Mouse (Mus musculus) liver, embryonic 16.5 days (tissue): Measurements from ENCODE around the gene Hspa1a. TPM values are rescaled to one million over a fixed set of nuclear protein-coding genes. Genes with fewer than 3 reads are reported as not detected.

ENCODE experiments used
- ATAC-seq: fragments of 200-750 bp; cut with Nextera tagmentation; 2 replicates; pipeline ENCODE4 v1.8.0; 2017; ENCODE audit warnings: low read depth, mild to moderate bottlenecking, moderate number of reproducible peaks, moderate library complexity
- H3K27ac ChIP-seq: fragments of 300-500 bp; sonication (generic); 2 replicates; pipeline ENCODE4 v1.5.1; 2014; ENCODE audit warnings: mild to moderate bottlenecking, low read length
- H3K27me3 ChIP-seq: fragments of 300-500 bp; sonication (generic); 2 replicates; pipeline ENCODE4 v1.6.1; 2014; ENCODE audit warnings: low read depth, low read length, mixed read lengths; ENCODE audit not compliant: control insufficient read depth, insufficient read depth
- H3K36me3 ChIP-seq: fragments of 300-500 bp; sonication (generic); 2 replicates; pipeline ENCODE4 v1.6.1; 2014; ENCODE audit warnings: mild to moderate bottlenecking; ENCODE audit not compliant: control insufficient read depth, insufficient read depth
- H3K4me1 ChIP-seq: fragments of 300-500 bp; sonication (generic); 2 replicates; pipeline ENCODE4 v1.6.1; 2014; ENCODE audit warnings: low read depth, low read length, mixed read lengths; ENCODE audit not compliant: control insufficient read depth
- H3K4me2 ChIP-seq: fragments of 300-500 bp; sonication (generic); 2 replicates; pipeline ENCODE4 v1.6.1; 2014; ENCODE audit warnings: low read depth, low read length, mixed read lengths
- H3K4me3 ChIP-seq: fragments of 300-500 bp; sonication (generic); 2 replicates; pipeline ENCODE4 v1.5.1; 2014; ENCODE audit warnings: low read depth, mild to moderate bottlenecking, low read length
- H3K9ac ChIP-seq: fragments of 300-500 bp; sonication (generic); 2 replicates; pipeline ENCODE4 v1.6.1; 2014; ENCODE audit warnings: low read depth, low read length
- H3K9me3 ChIP-seq: fragments of 300-500 bp; sonication (generic); replicated peaks from 2 replicates; pipeline ENCODE4 v1.6.1; 2016; ENCODE audit warnings: low read length; ENCODE audit not compliant: control insufficient read depth
- WGBS: fragments of 180-500 bp; shearing (Covaris S2); extraction: QIAGEN DNeasy Blood & Tissue Kit; methylation state at CpG from one replicate; pipeline ENCODE4 v1.1.7; 2014; ENCODE audit not compliant: insufficient replicate concordance; 5-methylcytosine and 5-hydroxymethylcytosine counted together
- polyA plus RNA-seq: library from polyadenylated mRNA; unstranded; fragments of >200 nt; fragmentation: Nextera tagmentation; extraction: Ambion mirVana; gene quantifications from 2 replicates; pipeline ENCODE4 v1.2.1, GENCODE M21; 2015

The Hspa1a gene
- polyA plus RNA-seq, 1 experiment from 2014 or later = 0.87 TPM

DNA sequence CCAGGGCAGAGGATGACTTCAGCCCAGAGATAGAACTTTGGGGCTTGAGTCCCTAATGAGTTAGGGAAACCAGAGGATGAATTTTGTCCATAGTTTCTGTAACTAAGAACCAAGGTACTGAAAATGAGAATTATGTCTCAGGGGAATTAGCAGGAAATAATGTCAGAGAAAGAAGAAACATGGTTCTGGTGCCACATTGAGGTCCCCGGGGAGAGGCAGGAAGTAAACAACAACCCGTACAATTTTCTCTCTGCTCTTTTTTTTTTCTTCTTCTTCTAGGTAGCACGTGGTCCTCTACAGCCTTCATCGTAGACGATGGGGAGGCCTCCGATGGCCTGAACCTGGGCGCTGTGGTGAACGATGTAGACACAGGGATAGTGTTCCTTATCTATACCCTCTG, 39.7 kb downstream of the Hspa1a start:
- no peaks in the 10 kb centered on the region for H3K27me3 ChIP-seq
- H3K27ac ChIP-seq = no peak overlapping the region
- H3K4me1 ChIP-seq = peaks cover 13% of the 10 kb centered on the region
- WGBS = 62% methylated on average over 8 of the region's 8 CpGs
- H3K9ac ChIP-seq = no peak overlapping the region
- ATAC-seq = no peak
- H3K36me3 ChIP-seq = no peaks in the 10 kb centered on the region
- no peaks in the 10 kb centered on the region for H3K9me3 ChIP-seq
- H3K4me2 ChIP-seq = peak overlapping the region; percentile 91
- peak overlapping the region; percentile 74 for H3K4me3 ChIP-seq

DNA sequence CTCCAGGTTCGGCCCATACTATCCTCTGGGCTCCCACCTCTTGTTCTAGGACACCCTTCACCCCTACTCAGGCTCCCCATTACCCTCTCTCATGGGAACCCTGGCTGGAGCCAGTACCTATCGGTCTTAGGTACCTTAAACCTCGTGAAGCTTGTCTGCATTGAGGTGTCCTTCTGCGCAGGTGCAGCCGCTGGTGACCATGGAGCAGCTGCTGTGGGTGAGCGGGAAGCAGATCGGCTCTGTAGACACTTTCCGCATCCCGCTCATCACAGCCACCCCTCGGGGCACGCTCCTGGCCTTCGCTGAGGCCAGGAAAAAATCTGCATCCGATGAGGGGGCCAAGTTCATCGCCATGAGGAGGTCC, 40.2 kb downstream of the Hspa1a start:
- peaks cover 13% of the 10 kb centered on the region for H3K4me1 ChIP-seq
- no peaks in the 10 kb centered on the region for H3K27me3 ChIP-seq
- no peak for ATAC-seq
- no peaks in the 10 kb centered on the region for H3K36me3 ChIP-seq
- H3K9me3 ChIP-seq = no peaks in the 10 kb centered on the region
- H3K27ac ChIP-seq = peak overlapping the region; percentile 39; the same call in 1 of the 2 replicates
- peak overlapping the region; percentile 74 for H3K4me3 ChIP-seq
- 10% methylated on average over 14 of the region's 14 CpGs for WGBS
- peak overlapping the region; percentile 72 for H3K9ac ChIP-seq
- H3K4me2 ChIP-seq = peak overlapping the region; percentile 91

DNA sequence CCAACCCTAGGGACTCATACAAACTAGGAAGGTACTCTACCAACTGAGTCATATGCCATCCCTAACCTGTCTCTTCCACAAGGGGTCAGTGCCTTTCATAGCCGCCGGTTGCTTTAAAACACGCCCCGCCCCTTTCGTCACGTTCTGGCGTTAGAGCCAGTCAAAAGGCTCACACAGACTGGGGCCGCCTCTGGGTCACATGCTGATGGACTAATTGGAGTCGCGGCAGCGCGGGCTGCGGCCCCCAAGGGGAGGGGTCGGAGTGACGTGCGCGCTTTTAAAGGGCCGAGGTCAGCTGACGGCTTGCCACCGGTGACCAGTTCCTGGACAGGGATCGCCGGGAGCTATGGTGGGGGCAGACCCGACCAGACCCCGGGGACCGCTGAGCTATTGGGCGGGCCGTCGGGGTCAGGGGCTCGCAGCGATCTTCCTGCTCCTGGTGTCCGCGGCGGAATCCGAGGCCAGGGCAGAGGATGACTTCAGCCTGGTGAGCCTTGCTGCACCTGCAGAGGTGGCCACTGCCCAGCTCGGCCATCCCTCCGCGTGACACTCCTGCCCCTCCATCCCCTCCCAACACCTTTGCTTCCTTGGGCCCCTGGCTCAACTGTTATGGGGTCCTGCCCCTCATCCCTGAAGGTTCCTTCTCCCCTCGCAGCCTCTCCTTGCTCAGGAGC, 40.8 kb downstream of the Hspa1a start, which contains the start of gene Neu1:
Gene Neu1, plus strand, starts transcription at position 193 of the 674 bp plus-strand sequence.
- H3K36me3 ChIP-seq = no peaks in the 10 kb centered on the region
- WGBS = under 1% methylated on average over 38 of the region's 38 CpGs
- peak; percentile 95 for ATAC-seq
- H3K4me1 ChIP-seq = peaks cover 13% of the 10 kb centered on the region
- H3K9ac ChIP-seq = peak within 1 kb of the TSS; percentile 72
- peak within 1 kb of the TSS; percentile 74 for H3K4me3 ChIP-seq
- no peaks in the 10 kb centered on the region for H3K9me3 ChIP-seq
- no peaks in the 10 kb centered on the region for H3K27me3 ChIP-seq
- H3K27ac ChIP-seq = peak within 1 kb of the TSS; percentile 39; the same call in 1 of the 2 replicates
- H3K4me2 ChIP-seq = peak within 1 kb of the TSS; percentile 91

DNA sequence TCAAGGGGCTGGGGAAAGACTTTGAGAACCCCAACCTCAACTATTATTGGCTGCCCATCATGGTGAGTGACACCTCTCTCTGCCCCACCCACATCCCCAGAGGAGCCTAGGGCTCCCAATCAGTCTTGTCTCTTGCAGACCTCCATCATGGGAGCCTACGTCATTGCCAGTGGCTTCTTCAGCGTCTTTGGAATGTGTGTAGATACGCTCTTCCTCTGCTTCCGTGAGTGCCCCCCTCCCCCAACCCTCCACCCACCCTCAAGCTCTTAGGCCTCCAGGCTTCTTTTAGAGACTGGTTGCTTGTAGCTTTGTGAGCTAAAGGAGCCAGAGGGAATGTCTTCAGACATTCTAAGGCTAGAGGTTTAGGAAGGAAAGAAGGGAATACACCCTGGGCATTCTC, 43.1 kb downstream of the Hspa1a start:
- H3K4me1 ChIP-seq = peaks cover 13% of the 10 kb centered on the region
- H3K4me2 ChIP-seq = no peak overlapping the region
- H3K27ac ChIP-seq = no peak overlapping the region
- ATAC-seq = no peak
- no peaks in the 10 kb centered on the region for H3K36me3 ChIP-seq
- H3K9me3 ChIP-seq = no peaks in the 10 kb centered on the region
- H3K9ac ChIP-seq = no peak overlapping the region
- 68% methylated on average over 4 of the region's 4 CpGs for WGBS
- no peaks in the 10 kb centered on the region for H3K27me3 ChIP-seq
- no peak overlapping the region for H3K4me3 ChIP-seq

DNA sequence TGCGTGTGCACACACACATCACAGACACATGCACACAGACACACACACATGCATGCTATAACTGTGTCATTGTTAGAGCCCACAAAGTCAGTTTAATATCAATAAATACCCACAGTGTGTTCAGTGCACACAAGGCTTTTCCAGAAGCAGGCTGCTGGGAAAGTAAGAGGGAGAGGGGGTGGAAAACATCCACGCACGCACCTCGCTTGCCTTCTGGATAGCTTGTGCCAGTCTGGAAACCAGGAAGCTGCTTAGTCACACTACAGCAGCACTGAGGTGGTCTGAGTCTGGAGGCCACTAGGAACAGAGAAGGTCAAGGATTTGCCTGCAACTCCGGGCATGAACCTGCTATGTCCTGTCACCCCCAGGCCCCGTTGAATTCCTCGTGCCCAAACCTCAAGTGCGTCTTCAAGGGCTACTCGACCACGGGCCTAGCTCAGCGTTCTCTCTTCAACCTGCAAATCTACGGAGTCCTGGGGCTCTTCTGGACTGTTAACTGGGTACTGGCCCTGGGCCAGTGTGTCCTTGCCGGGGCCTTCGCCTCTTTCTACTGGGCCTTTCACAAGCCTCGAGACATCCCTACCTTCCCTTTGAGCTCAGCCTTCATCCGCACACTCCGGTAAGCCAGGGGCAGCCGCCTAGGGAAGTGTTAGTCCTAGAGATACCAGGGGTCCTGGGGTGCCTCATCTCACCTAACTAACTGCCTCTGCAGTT, 44.5 kb downstream of the Hspa1a start:
- no peak overlapping the region for H3K4me2 ChIP-seq
- no peaks in the 10 kb centered on the region for H3K36me3 ChIP-seq
- no peak overlapping the region for H3K4me3 ChIP-seq
- H3K9me3 ChIP-seq = no peaks in the 10 kb centered on the region
- no peaks in the 10 kb centered on the region for H3K27me3 ChIP-seq
- no peak overlapping the region for H3K9ac ChIP-seq
- H3K27ac ChIP-seq = no peak overlapping the region
- no peak for ATAC-seq
- H3K4me1 ChIP-seq = peaks cover 13% of the 10 kb centered on the region
- 79% methylated on average over 18 of the region's 18 CpGs for WGBS

DNA sequence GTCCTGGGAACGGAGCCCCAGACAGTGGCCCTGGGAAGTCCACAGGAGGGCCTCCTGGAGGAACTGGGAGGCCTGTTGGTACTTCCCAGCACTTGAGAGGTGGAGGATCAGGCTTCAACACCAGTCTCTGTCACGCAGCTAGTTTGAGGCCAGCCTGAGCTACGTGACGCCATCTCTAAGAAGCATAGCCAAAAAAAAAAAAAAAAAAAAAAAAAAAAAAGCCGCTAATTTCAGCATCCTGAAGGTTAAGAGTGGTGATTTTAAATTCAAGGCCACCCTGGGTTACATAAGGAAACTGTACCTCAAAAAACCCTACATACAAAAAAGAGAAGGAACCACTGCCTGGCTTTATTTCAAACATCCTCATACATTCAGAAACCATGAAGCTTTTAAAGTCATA, 47.7 kb downstream of the Hspa1a start:
- Histone ChIP-seq H3K27me3 (no peaks in the 10 kb centered on the region), H3K36me3 (no peaks in the 10 kb centered on the region), H3K9me3 (no peaks in the 10 kb centered on the region), H3K27ac (no peak overlapping the region), H3K9ac (no peak overlapping the region), H3K4me2 (no peak overlapping the region), H3K4me1 (no peaks in the 10 kb centered on the region; the same call in none of the 2 replicates), H3K4me3 (no peak overlapping the region)
- 65% methylated on average over 5 of the region's 5 CpGs for WGBS
- no peak for ATAC-seq

DNA sequence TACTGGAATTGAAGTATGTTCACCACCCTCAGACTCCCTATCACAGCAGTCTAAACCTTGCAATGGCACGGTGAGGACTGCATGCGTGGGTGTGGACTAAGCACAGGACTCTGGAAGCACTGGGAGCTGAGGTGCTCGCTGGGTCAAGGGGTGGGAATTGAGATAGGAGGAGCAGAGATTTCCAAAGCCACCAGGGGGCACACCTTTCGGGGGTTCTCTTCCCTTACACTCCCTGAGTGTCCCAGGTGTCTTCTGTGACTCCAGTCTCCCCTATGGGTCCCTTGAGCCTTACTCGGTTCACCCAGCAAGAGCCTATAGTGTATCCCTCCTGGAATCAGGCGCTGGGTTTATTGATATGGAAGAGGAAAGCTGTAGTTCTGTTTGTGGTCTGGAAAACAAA, 49.0 kb downstream of the Hspa1a start:
- Histone ChIP-seq H3K27ac (no peak overlapping the region), H3K4me1 (no peaks in the 10 kb centered on the region; the same call in none of the 2 replicates), H3K9me3 (no peaks in the 10 kb centered on the region), H3K27me3 (no peaks in the 10 kb centered on the region), H3K4me2 (no peak overlapping the region), H3K36me3 (no peaks in the 10 kb centered on the region), H3K9ac (no peak overlapping the region), H3K4me3 (no peak overlapping the region)
- no peak for ATAC-seq
- WGBS = 39% methylated on average over 6 of the region's 6 CpGs
